8 mouse cellular contexts compared by ENCODE assay signal in genomic region chr1:173880004-173880666, GRCm38 (mm10). TPM values are rescaled to one million over a fixed set of nuclear protein-coding genes. Genes with fewer than 3 reads are reported as not detected.
A peak's percentile ranks its signal among the peaks of the same experiment; 100 is the strongest.
DNase-seq lines count a peak whose midpoint lies in the region; ATAC-seq and TF ChIP-seq lines count a peak whose summit lies in the region.
"Not testable (repeated sequence)": the region's sequence is repeated elsewhere in the genome, so short reads cannot be mapped to it uniquely, and the experiment has no call there.

No protein-coding gene starts in this region.

- not testable (repeated sequence) for H3K79me2 ChIP-seq in heart, adult 2 months (replicated peaks; ENCODE audit: control insufficient read depth, insufficient read depth, low read length)

- DNase-seq in 3T3-L1 (ENCODE audit: low read depth, low spot score), result peak; percentile 84
- peak; percentile 4 for DNase-seq in adrenal gland, adult 2 months
- DNase-seq in heart, adult 2 months, result peak; percentile 40 to 45
- DNase-seq in kidney, adult 8-10 months, result peak; percentile 7 to 21
- DNase-seq in left cerebral cortex, postnatal 4 days, result peak; percentile 75
- not testable (repeated sequence) for DNase-seq in midbrain, embryonic 14.5 days
- peak; percentile 19 for DNase-seq in splenic B cell, adult 2 months (ENCODE audit: low read depth, low spot score)

- H3K9ac ChIP-seq in heart, adult 2 months (ENCODE audit: low read depth, low read length), result peak overlapping the region; percentile 72
- H3K9ac ChIP-seq in midbrain, embryonic 14.5 days (replicated peaks; ENCODE audit: low read length), result not testable (repeated sequence)

- WGBS in heart, adult 2 months, result 25% methylated on average over 3 of the region's 3 CpGs
- WGBS in midbrain, embryonic 14.5 days, result 74% methylated on average over 3 of the region's 3 CpGs

- not testable (repeated sequence) for H3K27me3 ChIP-seq in heart, adult 2 months (ENCODE audit: control insufficient read depth, insufficient read depth, low read length); midbrain, embryonic 14.5 days (ENCODE audit: control insufficient read depth, insufficient read depth, low read length); splenic B cell, adult 2 months (ENCODE audit: control insufficient read depth, insufficient read depth, low read length, poor library complexity, severe bottlenecking)

- H3K4me2 ChIP-seq in midbrain, embryonic 14.5 days (ENCODE audit: low read length), result not testable (repeated sequence)

- peak overlapping the region; percentile 51; the same call in 1 of the 2 replicates for H3K4me3 ChIP-seq in heart, adult 2 months
- H3K4me3 ChIP-seq in midbrain, embryonic 14.5 days (replicated peaks; ENCODE audit: low read depth, low read length), result not testable (repeated sequence)

- H3K27ac ChIP-seq in heart, adult 2 months, result peak overlapping the region; percentile 83
- not testable (repeated sequence) for H3K27ac ChIP-seq in midbrain, embryonic 14.5 days (replicated peaks; ENCODE audit: low read depth, low read length)

- intact Hi-C loops in heart, adult 2 months (cut with DNase I); left cerebral cortex, postnatal 4 days (cut with DNase I): not testable (repeated sequence)

- ATAC-seq in common myeloid progenitor, adult 5-6 weeks (replicated peaks; ENCODE audit: low read depth, poor library complexity, severe bottlenecking), result peak; percentile 43
- ATAC-seq in midbrain, embryonic 14.5 days (ENCODE audit: low FRiP score, low TSS enrichment), result peak; percentile 29; the same call in 1 of the 2 replicates

- H3K4me1 ChIP-seq in heart, adult 2 months (ENCODE audit: control insufficient read depth, insufficient read depth, low read length); midbrain, embryonic 14.5 days (ENCODE audit: control insufficient read depth, insufficient read depth, low read length): not testable (repeated sequence)

- TF ChIP-seq EP300 in heart, adult 2 months (IDR thresholded peaks at IDR 0.05; ENCODE audit: insufficient read depth, low read depth, low read length), result not testable (repeated sequence)

- not testable (repeated sequence) for H3K36me3 ChIP-seq in heart, adult 2 months (ENCODE audit: control insufficient read depth, insufficient read depth, low read length); midbrain, embryonic 14.5 days (ENCODE audit: control insufficient read depth, insufficient read depth, low read length); splenic B cell, adult 2 months (ENCODE audit: control insufficient read depth, insufficient read depth, low read length, poor library complexity, severe bottlenecking)

- H3K9me3 ChIP-seq in midbrain, embryonic 14.5 days (ENCODE audit: control insufficient read depth, low read length), result not testable (repeated sequence)

- TF ChIP-seq CTCF in heart, adult 2 months (IDR thresholded peaks at IDR 0.05), result not testable (repeated sequence)

- 0 out of 2 replicates have a peak, but pooled peaks have one; percentile 18 for TF ChIP-seq POLR2A in heart, adult 2 months (IDR thresholded peaks at IDR 0.05; ENCODE audit: insufficient read depth, low read depth, low read length)

RNA-seq across cellular contexts. Expression of gene Ifi211, which starts 32.7 kb away (rescaled TPM):
- total RNA-seq in adrenal gland, adult 2 months (2021), result 1 to 10 TPM; 2.2 to 3.4 TPM
- polyA plus RNA-seq in adrenal gland, adult 2 months (2012; rRNA removed), result 0.13 and 0.22 TPM in 2 replicates
- 2.5 and 4.8 TPM in 2 replicates for total RNA-seq in common myeloid progenitor, adult 5-6 weeks (2017)
- total RNA-seq in heart, adult 2 months (2021), result 1 to 10 TPM; 2.6 to 3.0 TPM
- polyA plus RNA-seq in heart, adult 2 months (2012; rRNA removed), result 0.85 and 1.3 TPM in 2 replicates
- total RNA-seq in left cerebral cortex, postnatal 4 days (2021), result under 1 TPM in 1 of 2 experiments, not detected in 1; 0.26 TPM
- 2.8 TPM in 1 of 2 replicates, not detected in the other for polyA plus RNA-seq in midbrain, embryonic 14.5 days (2014; fragmentation: Nextera tagmentation; extraction: Ambion mirVana)
